Mouse (Mus musculus): Measurements from ENCODE around the gene Rbms3.

The Rbms3 gene

GRCm38 (mm10) chr9:116556641-116557040 lies 1073.1 kb downstream of the Rbms3 start:
- DNase-seq = no peak

- peak; percentile 10 for DNase-seq
These were observed 1076.5 kb downstream of the Rbms3 start for GRCm38 (mm10) chr9:116553181-116553580.

GRCm38 (mm10) chr9:116546156-116546555 lies 1083.6 kb downstream of the Rbms3 start:
- DNase-seq = no peak

GRCm38 (mm10) chr9:116542793-116543192 lies 1086.9 kb downstream of the Rbms3 start:
- DNase-seq = no peak

- DNase-seq = no peak
These were observed 1087.7 kb downstream of the Rbms3 start for GRCm38 (mm10) chr9:116541976-116542375.

- DNase-seq = peak; percentile 10
These were observed 1094.0 kb downstream of the Rbms3 start for GRCm38 (mm10) chr9:116535709-116536108.

- DNase-seq = no peak
These were observed 1096.3 kb downstream of the Rbms3 start for GRCm38 (mm10) chr9:116533381-116533780.

GRCm38 (mm10) chr9:116531121-116531520 lies 1098.6 kb downstream of the Rbms3 start:
- no peak for DNase-seq

GRCm38 (mm10) chr9:116524386-116524785 lies 1105.3 kb downstream of the Rbms3 start:
- DNase-seq = no peak
